Mouse (Mus musculus) CH12.LX (cell line): ENCODE measurements at regions not wholly inside any gene's neighbourhood (a gene's known extent, or its start where the extent isn't known, plus 50 kb on each side); places are given as distances from the start of the nearest gene placed in this dataset.
"Not testable (repeated sequence)": the region's sequence is repeated elsewhere in the genome, so short reads cannot be mapped to it uniquely, and the experiment has no call there.

Experiments
- DNase-seq: peaks from one replicate; pipeline ENCODE4 v3.0.0-alpha.2; 2013; ENCODE audit errors: extremely low read depth
- H3K27ac ChIP-seq: 2 replicates; pipeline ENCODE4 v1.5.1; 2012; ENCODE audit warnings: low read depth, mild to moderate bottlenecking, control low read depth, moderate library complexity; ENCODE audit not compliant: insufficient read depth
- H3K27me3 ChIP-seq: replicated peaks from 2 replicates; pipeline ENCODE3; 2012; ENCODE audit warnings: inconsistent platforms
- H3K36me3 ChIP-seq, 2 experiments: replicated peaks in 1 of 2; 2 replicates each; pipeline versions ENCODE3 to v1.6.1; 2012; ENCODE audit warnings: inconsistent platforms in 1 of 2, low read length in 1 of 2, mild to moderate bottlenecking in 1 of 2, mixed read lengths in 1 of 2, moderate library complexity in 1 of 2; ENCODE audit not compliant: control insufficient read depth in 1 of 2, insufficient read depth in 1 of 2
- H3K4me1 ChIP-seq, 2 experiments: 2 replicates each; pipeline ENCODE4 v1.6.1; 2012; ENCODE audit warnings: inconsistent platforms in 1 of 2, moderate library complexity in 1 of 2; ENCODE audit not compliant: insufficient read depth in 2 of 2, control insufficient read depth in 1 of 2
- H3K4me2 ChIP-seq: 2 replicates; pipeline ENCODE4 v1.6.1; 2012; ENCODE audit warnings: low read depth, mild to moderate bottlenecking, control low read depth; ENCODE audit not compliant: poor library complexity, insufficient read depth, severe bottlenecking
- H3K4me3 ChIP-seq, 3 experiments: fragments of 150-350 bp in 1 of 3; sonication (generic) in 1 of 3; replicated peaks in 1 of 3; 2 replicates each; pipeline versions ENCODE3 to v1.5.1; 2011 to 2012; ENCODE audit warnings: low read depth in 2 of 3, low read length in 2 of 3, mild to moderate bottlenecking in 2 of 3, moderate library complexity in 2 of 3, control low read depth in 1 of 3, improper control_type of control experiment in 1 of 3, inconsistent platforms in 1 of 3, mixed read lengths in 1 of 3; ENCODE audit not compliant: poor library complexity in 1 of 3
- H3K79me2 ChIP-seq: replicated peaks from 2 replicates; pipeline ENCODE4 v1.6.1; 2012; ENCODE audit warnings: mild to moderate bottlenecking, moderate library complexity; ENCODE audit not compliant: control insufficient read depth, poor library complexity, insufficient read depth, severe bottlenecking; ENCODE audit errors: extremely low read depth
- H3K9ac ChIP-seq: 2 replicates; pipeline ENCODE4 v1.6.1; 2012; ENCODE audit warnings: low read depth, mild to moderate bottlenecking, control low read depth, moderate library complexity; ENCODE audit not compliant: insufficient read depth
- H3K9me3 ChIP-seq: replicated peaks from 2 replicates; pipeline ENCODE3; 2012; ENCODE audit warnings: low read length, inconsistent platforms, mixed read lengths
- BHLHE40 ChIP-seq: IDR thresholded peaks from 2 replicates; pipeline ENCODE4 v1.6.1; 2011; ENCODE audit warnings: mild to moderate bottlenecking, low read depth, low read length, improper control_type of control experiment
- CTCF ChIP-seq, 2 experiments: IDR thresholded peaks in 1 of 2; conservative IDR thresholded peaks in 1 of 2; 2 replicates each; pipeline ENCODE4 v1.5.1; 2011 to 2012; ENCODE audit warnings: low read depth in 2 of 2, low read length in 2 of 2, improper control_type of control experiment in 1 of 2, inconsistent platforms in 1 of 2, mild to moderate bottlenecking in 1 of 2, moderate library complexity in 1 of 2
- E2F4 ChIP-seq: IDR thresholded peaks from 2 replicates; pipeline ENCODE4 v1.6.1; 2011; ENCODE audit warnings: low read depth, low read length, improper control_type of control experiment; ENCODE audit not compliant: insufficient replicate concordance
- ELF1 ChIP-seq: IDR thresholded peaks from 2 replicates; pipeline ENCODE4 v1.6.1; 2014; ENCODE audit warnings: low read depth, mild to moderate bottlenecking, inconsistent platforms, low read length, improper control_type of control experiment
- ETS1 ChIP-seq: conservative IDR thresholded peaks from 2 replicates; pipeline ENCODE4 v1.6.1; 2012; ENCODE audit warnings: low read depth, mild to moderate bottlenecking, inconsistent platforms, low read length, improper control_type of control experiment, moderate library complexity
- HCFC1 ChIP-seq: IDR thresholded peaks from 2 replicates; pipeline ENCODE4 v1.6.1; 2012; ENCODE audit warnings: low read depth, mild to moderate bottlenecking, inconsistent platforms, low read length, improper control_type of control experiment
- IRF4 ChIP-seq: IDR thresholded peaks from 2 replicates; pipeline ENCODE4 v1.6.1; 2014; ENCODE audit warnings: low read depth, mild to moderate bottlenecking, inconsistent platforms, low read length, improper control_type of control experiment
- JUN ChIP-seq: IDR thresholded peaks from 2 replicates; pipeline ENCODE4 v1.6.1; 2011; ENCODE audit warnings: low read depth, mild to moderate bottlenecking, low read length, improper control_type of control experiment, moderate library complexity; ENCODE audit not compliant: insufficient read depth
- KAT2A ChIP-seq: IDR thresholded peaks from 2 replicates; pipeline ENCODE4 v1.6.1; 2012; ENCODE audit warnings: low read length, improper control_type of control experiment, inconsistent platforms; ENCODE audit not compliant: insufficient replicate concordance
- MAZ ChIP-seq: IDR thresholded peaks from 2 replicates; pipeline ENCODE4 v1.6.1; 2012; ENCODE audit warnings: low read depth, mild to moderate bottlenecking, inconsistent platforms, low read length, improper control_type of control experiment, moderate library complexity
- MXI1 ChIP-seq: IDR thresholded peaks from 2 replicates; pipeline ENCODE4 v1.6.1; 2011; ENCODE audit warnings: mild to moderate bottlenecking, low read depth, low read length, improper control_type of control experiment
- NELFE ChIP-seq: IDR thresholded peaks from 2 replicates; pipeline ENCODE4 v1.6.1; 2011; ENCODE audit warnings: low read depth, low read length, improper control_type of control experiment
- PAX5 ChIP-seq: IDR thresholded peaks from 2 replicates; pipeline ENCODE4 v1.6.1; 2012; ENCODE audit warnings: low read length, inconsistent platforms, mixed read lengths
- RCOR1 ChIP-seq: conservative IDR thresholded peaks from 2 replicates; pipeline ENCODE4 v1.6.1; 2012; ENCODE audit warnings: low read depth, mild to moderate bottlenecking, inconsistent platforms, low read length, improper control_type of control experiment
- SMC3 ChIP-seq: IDR thresholded peaks from 2 replicates; pipeline ENCODE4 v1.6.1; 2011; ENCODE audit warnings: low read depth, low read length, improper control_type of control experiment
- TBP ChIP-seq: conservative IDR thresholded peaks from 2 replicates; pipeline ENCODE4 v1.6.1; 2011; ENCODE audit warnings: low read depth, low read length, improper control_type of control experiment
- TCF12 ChIP-seq: IDR thresholded peaks from 2 replicates; pipeline ENCODE4 v1.6.1; 2014; ENCODE audit warnings: low read depth, mild to moderate bottlenecking, inconsistent platforms, low read length, improper control_type of control experiment
- UBTF ChIP-seq: IDR thresholded peaks from 2 replicates; pipeline ENCODE4 v1.6.1; 2012; ENCODE audit warnings: low read depth, mild to moderate bottlenecking, inconsistent platforms, low read length, improper control_type of control experiment, moderate library complexity
- ZC3H11A ChIP-seq: IDR thresholded peaks from 2 replicates; pipeline ENCODE4 v1.6.1; 2012; ENCODE audit warnings: low read depth, mild to moderate bottlenecking, inconsistent platforms, low read length, improper control_type of control experiment
- ZKSCAN1 ChIP-seq: IDR thresholded peaks from 2 replicates; pipeline ENCODE4 v1.6.1; 2012; ENCODE audit warnings: low read depth, inconsistent platforms, low read length, improper control_type of control experiment, borderline replicate concordance
- dilution Hi-C: fragments of 300-500 bp; cut with MboI; formaldehyde crosslinking; loops from 2 replicates; pipeline ENCODE4 v1.14.3; 2020; ENCODE audit warnings: low sequenced_read_pairs; ENCODE audit not compliant: extremely low pct_unique_long_range_greater_than_20kb, extremely low pct_ligation_motif_present
- in situ Hi-C: fragments of 300-500 bp; cut with MboI; formaldehyde crosslinking; loops from 3 replicates; pipeline ENCODE4 v1.14.3; 2019; ENCODE audit warnings: low sequenced_read_pairs, low pct_ligation_motif_present, low pct_unique_long_range_greater_than_20kb, mixed read lengths

DNA sequence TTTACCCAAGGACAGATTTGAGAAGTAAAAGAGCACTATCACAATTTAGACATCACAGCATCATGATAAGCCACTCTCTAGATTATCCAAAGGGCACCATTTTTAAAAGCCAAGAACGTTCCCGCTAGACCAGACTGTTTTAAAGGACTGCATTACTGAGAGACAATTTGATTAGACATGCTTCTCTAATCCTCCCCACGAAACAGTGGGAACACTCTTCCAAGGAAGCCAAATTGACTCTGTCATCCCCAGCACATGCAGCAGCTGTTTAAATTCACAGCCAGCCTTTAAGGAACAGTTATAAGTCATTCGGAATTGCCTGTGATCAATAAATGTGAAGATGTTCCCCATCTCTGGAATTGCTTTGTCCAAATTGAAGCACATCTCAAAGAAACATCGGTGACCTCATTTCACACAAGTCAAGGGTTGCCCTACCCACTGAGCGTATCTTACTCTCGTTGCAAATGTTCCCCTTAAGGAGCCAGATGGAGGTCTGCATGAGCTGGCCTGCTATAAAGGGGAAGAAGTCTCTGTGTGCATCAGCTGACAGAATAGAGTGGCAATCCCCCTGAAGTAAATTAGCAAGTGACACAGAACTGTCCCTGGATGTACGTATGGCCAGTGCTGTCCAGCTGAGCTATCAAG is 393.2 kb downstream of the Pid1 start:
- in situ Hi-C loops = no loop called here
- Histone ChIP-seq H3K4me2 (no peak overlapping the region), H3K9me3 (no peaks in the 10 kb centered on the region), H3K4me1 (no peaks in the 10 kb centered on the region), H3K27ac (no peak overlapping the region), H3K36me3 (no peaks in the 10 kb centered on the region), H3K79me2 (no peaks in the 10 kb centered on the region), H3K4me3 (no peak overlapping the region), H3K9ac (no peak overlapping the region), H3K27me3 (no peaks in the 10 kb centered on the region)
- TF ChIP-seq SMC3 = no peak
- TF ChIP-seq KAT2A = no peak
- no peak for TF ChIP-seq RCOR1
- no peak for TF ChIP-seq PAX5
- no peak for TF ChIP-seq ETS1
- TF ChIP-seq TCF12 = no peak
- TF ChIP-seq ELF1 = no peak
- no peak for TF ChIP-seq IRF4
- TF ChIP-seq UBTF = no peak
- TF ChIP-seq JUN = no peak
- no peak for TF ChIP-seq BHLHE40
- no peak for TF ChIP-seq ZKSCAN1
- no peak for TF ChIP-seq MXI1
- dilution Hi-C loops = no loop called here
- no peak for DNase-seq

DNA sequence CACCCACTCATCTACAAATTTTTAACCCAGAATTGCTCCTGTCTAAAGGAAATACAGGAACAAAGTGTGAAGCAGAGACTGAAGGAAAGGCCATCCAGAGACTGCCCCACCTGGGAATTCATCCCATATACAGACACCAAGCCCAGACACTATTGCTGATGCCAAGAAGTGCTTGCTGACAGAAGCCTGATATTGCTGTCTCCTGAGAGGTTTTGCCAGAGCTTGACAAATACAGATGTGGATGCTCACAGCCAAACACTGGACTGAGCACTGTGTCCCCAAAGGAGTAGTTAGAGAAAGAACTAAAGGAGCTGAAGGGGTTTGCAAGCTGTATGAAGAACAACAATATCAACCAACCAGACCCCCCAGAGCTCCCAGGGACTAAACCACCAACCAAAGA is 399.3 kb downstream of the Pid1 start:
- H3K79me2 ChIP-seq, H3K4me2 ChIP-seq, H3K9ac ChIP-seq, H3K9me3 ChIP-seq, H3K27ac ChIP-seq, DNase-seq, H3K4me3 ChIP-seq, H3K27me3 ChIP-seq, dilution Hi-C loops, H3K36me3 ChIP-seq, in situ Hi-C loops, H3K4me1 ChIP-seq: not testable (repeated sequence)

DNA sequence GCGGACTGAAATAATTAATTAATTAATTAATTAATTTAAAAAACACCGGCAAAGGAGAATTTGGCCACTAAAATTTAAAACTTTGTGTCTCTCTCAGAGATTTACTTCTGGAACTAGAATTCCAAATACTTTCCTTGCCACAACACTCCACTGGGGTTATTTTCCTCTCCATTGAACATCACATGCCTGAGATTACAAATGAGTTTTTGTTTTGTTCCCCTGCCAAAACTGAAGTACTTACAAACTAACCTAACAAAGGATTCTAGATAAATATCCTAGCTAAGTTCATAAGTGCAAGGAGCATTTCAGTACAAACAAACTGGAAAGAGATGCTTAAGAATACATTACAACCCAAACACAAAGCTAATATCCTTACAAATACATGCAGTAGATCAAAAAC is 402.2 kb downstream of the Pid1 start:
- Histone ChIP-seq H3K36me3 (no peaks in the 10 kb centered on the region), H3K9me3 (no peaks in the 10 kb centered on the region), H3K4me2 (no peak overlapping the region), H3K9ac (no peak overlapping the region), H3K79me2 (no peaks in the 10 kb centered on the region), H3K27ac (no peak overlapping the region), H3K4me3 (no peak overlapping the region), H3K27me3 (no peaks in the 10 kb centered on the region), H3K4me1 (no peaks in the 10 kb centered on the region)
- no peak for TF ChIP-seq E2F4
- no peak for TF ChIP-seq NELFE
- TF ChIP-seq CTCF (conservative IDR thresholded peaks at IDR 0.05 in 1 of 2, IDR thresholded peaks at IDR 0.05 in 1 of 2; ENCODE audit: low read depth in 2 of 2, low read length in 2 of 2) = no peak
- TF ChIP-seq TBP = no peak
- no peak for TF ChIP-seq KAT2A
- TF ChIP-seq MAZ = no peak
- TF ChIP-seq ELF1 = no peak
- TF ChIP-seq ZC3H11A = no peak
- no peak for TF ChIP-seq HCFC1
- DNase-seq = no peak
- dilution Hi-C loops = no loop called here
- in situ Hi-C loops = no loop called here
